Mouse (Mus musculus) CH12.LX (cell line): ENCODE measurements around the gene Slc45a3. TPM values are rescaled to one million over a fixed set of nuclear protein-coding genes. Genes with fewer than 3 reads are reported as not detected.

ENCODE experiments used
- DNase-seq: peaks from one replicate; pipeline ENCODE4 v3.0.0-alpha.2; 2013; ENCODE audit errors: extremely low read depth
- H3K27ac ChIP-seq: 2 replicates; pipeline ENCODE4 v1.5.1; 2012; ENCODE audit warnings: low read depth, mild to moderate bottlenecking, control low read depth, moderate library complexity; ENCODE audit not compliant: insufficient read depth
- H3K27me3 ChIP-seq: replicated peaks from 2 replicates; pipeline ENCODE3; 2012; ENCODE audit warnings: inconsistent platforms
- H3K36me3 ChIP-seq, 2 experiments: replicated peaks in 1 of 2; 2 replicates each; pipeline versions ENCODE3 to v1.6.1; 2012; ENCODE audit warnings: inconsistent platforms in 1 of 2, low read length in 1 of 2, mild to moderate bottlenecking in 1 of 2, mixed read lengths in 1 of 2, moderate library complexity in 1 of 2; ENCODE audit not compliant: control insufficient read depth in 1 of 2, insufficient read depth in 1 of 2
- H3K4me1 ChIP-seq, 2 experiments: 2 replicates each; pipeline ENCODE4 v1.6.1; 2012; ENCODE audit warnings: inconsistent platforms in 1 of 2, moderate library complexity in 1 of 2; ENCODE audit not compliant: insufficient read depth in 2 of 2, control insufficient read depth in 1 of 2
- H3K4me2 ChIP-seq: 2 replicates; pipeline ENCODE4 v1.6.1; 2012; ENCODE audit warnings: low read depth, mild to moderate bottlenecking, control low read depth; ENCODE audit not compliant: poor library complexity, insufficient read depth, severe bottlenecking
- H3K4me3 ChIP-seq, 3 experiments: fragments of 150-350 bp in 1 of 3; sonication (generic) in 1 of 3; replicated peaks in 1 of 3; 2 replicates each; pipeline versions ENCODE3 to v1.5.1; 2011 to 2012; ENCODE audit warnings: low read depth in 2 of 3, low read length in 2 of 3, mild to moderate bottlenecking in 2 of 3, moderate library complexity in 2 of 3, control low read depth in 1 of 3, improper control_type of control experiment in 1 of 3, inconsistent platforms in 1 of 3, mixed read lengths in 1 of 3; ENCODE audit not compliant: poor library complexity in 1 of 3
- H3K79me2 ChIP-seq: replicated peaks from 2 replicates; pipeline ENCODE4 v1.6.1; 2012; ENCODE audit warnings: mild to moderate bottlenecking, moderate library complexity; ENCODE audit not compliant: control insufficient read depth, poor library complexity, insufficient read depth, severe bottlenecking; ENCODE audit errors: extremely low read depth
- H3K9ac ChIP-seq: 2 replicates; pipeline ENCODE4 v1.6.1; 2012; ENCODE audit warnings: low read depth, mild to moderate bottlenecking, control low read depth, moderate library complexity; ENCODE audit not compliant: insufficient read depth
- H3K9me3 ChIP-seq: replicated peaks from 2 replicates; pipeline ENCODE3; 2012; ENCODE audit warnings: low read length, inconsistent platforms, mixed read lengths
- CTCF ChIP-seq, 2 experiments: IDR thresholded peaks in 1 of 2; conservative IDR thresholded peaks in 1 of 2; 2 replicates each; pipeline ENCODE4 v1.5.1; 2011 to 2012; ENCODE audit warnings: low read depth in 2 of 2, low read length in 2 of 2, improper control_type of control experiment in 1 of 2, inconsistent platforms in 1 of 2, mild to moderate bottlenecking in 1 of 2, moderate library complexity in 1 of 2
- E2F4 ChIP-seq: IDR thresholded peaks from 2 replicates; pipeline ENCODE4 v1.6.1; 2011; ENCODE audit warnings: low read depth, low read length, improper control_type of control experiment; ENCODE audit not compliant: insufficient replicate concordance
- GABPA ChIP-seq: IDR thresholded peaks from 2 replicates; pipeline ENCODE4 v1.6.1; 2012; ENCODE audit warnings: low read depth, low read length, improper control_type of control experiment, inconsistent platforms; ENCODE audit not compliant: insufficient replicate concordance
- IRF4 ChIP-seq: IDR thresholded peaks from 2 replicates; pipeline ENCODE4 v1.6.1; 2014; ENCODE audit warnings: low read depth, mild to moderate bottlenecking, inconsistent platforms, low read length, improper control_type of control experiment
- JUN ChIP-seq: IDR thresholded peaks from 2 replicates; pipeline ENCODE4 v1.6.1; 2011; ENCODE audit warnings: low read depth, mild to moderate bottlenecking, low read length, improper control_type of control experiment, moderate library complexity; ENCODE audit not compliant: insufficient read depth
- MEF2A ChIP-seq: IDR thresholded peaks from 2 replicates; pipeline ENCODE4 v1.6.1; 2014; ENCODE audit warnings: low read depth, mild to moderate bottlenecking, inconsistent platforms, low read length, improper control_type of control experiment, borderline replicate concordance
- MYC ChIP-seq: IDR thresholded peaks from 2 replicates; pipeline ENCODE4 v1.6.1; 2011; ENCODE audit warnings: low read depth, mild to moderate bottlenecking, improper control_type of control experiment, low read length
- RAD21 ChIP-seq: IDR thresholded peaks from 2 replicates; pipeline ENCODE4 v1.6.1; 2011; ENCODE audit warnings: low read depth, mild to moderate bottlenecking, low read length, improper control_type of control experiment, moderate library complexity
- SMC3 ChIP-seq: IDR thresholded peaks from 2 replicates; pipeline ENCODE4 v1.6.1; 2011; ENCODE audit warnings: low read depth, low read length, improper control_type of control experiment
- USF2 ChIP-seq: conservative IDR thresholded peaks from 2 replicates; pipeline ENCODE4 v1.6.1; 2011; ENCODE audit warnings: low read depth, low read length, improper control_type of control experiment
- ZC3H11A ChIP-seq: IDR thresholded peaks from 2 replicates; pipeline ENCODE4 v1.6.1; 2012; ENCODE audit warnings: low read depth, mild to moderate bottlenecking, inconsistent platforms, low read length, improper control_type of control experiment
- ZNF384 ChIP-seq: IDR thresholded peaks from 2 replicates; pipeline ENCODE4 v1.6.1; 2012; ENCODE audit warnings: low read depth, low read length, improper control_type of control experiment, inconsistent platforms
- dilution Hi-C: fragments of 300-500 bp; cut with MboI; formaldehyde crosslinking; loops from 2 replicates; pipeline ENCODE4 v1.14.3; 2020; ENCODE audit warnings: low sequenced_read_pairs; ENCODE audit not compliant: extremely low pct_unique_long_range_greater_than_20kb, extremely low pct_ligation_motif_present
- in situ Hi-C: fragments of 300-500 bp; cut with MboI; formaldehyde crosslinking; loops from 3 replicates; pipeline ENCODE4 v1.14.3; 2019; ENCODE audit warnings: low sequenced_read_pairs, low pct_ligation_motif_present, low pct_unique_long_range_greater_than_20kb, mixed read lengths
- polyA plus RNA-seq: library from polyadenylated mRNA; unstranded; fragments of >175 nt; gene quantifications from 2 replicates; pipeline ENCODE4 v1.2.1, GENCODE M21; 2012; ENCODE audit warnings: low read depth; ENCODE audit not compliant: insufficient read length
- total RNA-seq, 2 experiments: library from RNA; depleted of rRNA; stranded (reverse); fragments of 300-350 nt in 1 of 2; fragments of >200 nt in 1 of 2; gene quantifications; 2 replicates each; pipeline ENCODE4 v1.2.3; 2012 to 2014

The Slc45a3 gene
- total and polyA plus RNA-seq, 3 experiments = 0.16 to 0.47 (median 0.20) TPM

GRCm38 (mm10) chr1:131993169-131994040 is 30.6 kb downstream of the Slc45a3 start (continued):
- TF ChIP-seq MEF2A (no peak), RAD21 (no peak), IRF4 (peak; percentile 23; the same call in 1 of the 2 replicates), JUN (no peak)
- TF ChIP-seq, all 38 proteins: peak for 8

- 0 out of 2 replicates have a peak, but pooled peaks have one; percentile 21 for TF ChIP-seq MYC
- peak; percentile 82 for TF ChIP-seq SMC3
- TF ChIP-seq ZC3H11A = peak; percentile 75
- peak; percentile 80 for TF ChIP-seq RAD21
- no peak for TF ChIP-seq MEF2A
- peak; percentile 42 to 81; a peak in 3 of 4 replicates for TF ChIP-seq CTCF (conservative IDR thresholded peaks at IDR 0.05 in 1 of 2, IDR thresholded peaks at IDR 0.05 in 1 of 2; ENCODE audit: low read depth in 2 of 2, low read length in 2 of 2)
- H3K4me3 ChIP-seq = no peak overlapping the region
- H3K9me3 ChIP-seq = peaks cover 9% of the 10 kb centered on the region
- H3K9ac ChIP-seq = no peak overlapping the region
- in situ Hi-C loops (no loop called here), dilution Hi-C loops (no loop called here)
- H3K27me3 ChIP-seq = no peaks in the 10 kb centered on the region
- peak; percentile 70 for DNase-seq
- no peak overlapping the region for H3K27ac ChIP-seq
- H3K36me3 ChIP-seq = no peaks in the 10 kb centered on the region
- peaks cover 7 to 19% of the 10 kb centered on the region in 2 experiments for H3K4me1 ChIP-seq
- H3K4me2 ChIP-seq = no peak overlapping the region
- H3K79me2 ChIP-seq = no peaks in the 10 kb centered on the region
These were observed 32.3 kb downstream of the Slc45a3 start for GRCm38 (mm10) chr1:131995062-131995461.

GRCm38 (mm10) chr1:132000506-132000905 is 37.7 kb downstream of the Slc45a3 start:
- Histone ChIP-seq H3K27ac (no peak overlapping the region), H3K27me3 (no peaks in the 10 kb centered on the region), H3K9me3 (peaks cover 9% of the 10 kb centered on the region), H3K9ac (no peak overlapping the region), H3K4me2 (no peak overlapping the region), H3K79me2 (no peaks in the 10 kb centered on the region), H3K4me3 (no peak overlapping the region), H3K4me1 (peaks cover 15 to 35% of the 10 kb centered on the region in 2 experiments; a peak in 3 of 4 replicates), H3K36me3 (no peaks in the 10 kb centered on the region)
- TF ChIP-seq MYC = peak; percentile 70
- TF ChIP-seq GABPA = no peak
- peak in 1 of 2 experiments; percentile 66; a peak in 2 of 4 replicates for TF ChIP-seq CTCF (conservative IDR thresholded peaks at IDR 0.05 in 1 of 2, IDR thresholded peaks at IDR 0.05 in 1 of 2; ENCODE audit: low read depth in 2 of 2, low read length in 2 of 2)
- no peak for TF ChIP-seq USF2
- peak; percentile 84 for TF ChIP-seq ZNF384
- no peak for TF ChIP-seq JUN
- no peak for TF ChIP-seq E2F4
- peak; percentile 48 for TF ChIP-seq RAD21
- TF ChIP-seq SMC3 = peak; percentile 63
- dilution Hi-C loops (no loop called here), in situ Hi-C loops (no loop called here)
- DNase-seq = no peak
